Mouse (Mus musculus): ENCODE results near the gene Myrfl.

Gene Myrfl

DNA sequence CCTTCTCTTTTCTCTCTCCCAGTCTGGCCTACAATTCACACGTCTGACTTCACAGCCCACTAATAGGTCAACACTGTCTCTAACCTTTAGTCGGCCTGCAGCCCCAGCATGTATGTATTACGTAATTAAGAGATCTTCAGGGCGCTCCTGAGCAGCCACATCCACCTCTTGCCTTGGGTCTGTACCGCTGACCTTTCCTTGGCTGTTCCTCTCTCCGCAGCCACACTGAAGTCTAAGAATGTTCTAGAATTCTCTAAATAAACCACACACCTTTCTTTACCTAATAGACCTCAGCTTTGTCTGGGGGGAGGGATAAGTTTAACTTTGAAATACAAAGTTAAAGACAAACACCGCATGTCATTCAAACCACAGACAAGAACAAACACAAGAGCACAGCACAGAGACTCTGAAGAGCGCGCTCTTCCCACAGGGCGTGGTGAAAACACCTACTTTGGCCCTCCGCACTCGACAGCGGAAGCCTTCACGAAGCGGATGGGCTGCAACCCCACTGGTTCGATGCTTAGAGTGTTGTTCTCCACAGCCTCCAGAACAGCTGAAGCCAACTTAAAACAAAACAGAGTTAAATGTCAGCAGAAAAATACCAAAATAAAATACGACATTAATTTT, 17.0 kb upstream of the Myrfl start:
- DNase-seq (ENCODE audit: low spot score): peak; percentile 33

DNA sequence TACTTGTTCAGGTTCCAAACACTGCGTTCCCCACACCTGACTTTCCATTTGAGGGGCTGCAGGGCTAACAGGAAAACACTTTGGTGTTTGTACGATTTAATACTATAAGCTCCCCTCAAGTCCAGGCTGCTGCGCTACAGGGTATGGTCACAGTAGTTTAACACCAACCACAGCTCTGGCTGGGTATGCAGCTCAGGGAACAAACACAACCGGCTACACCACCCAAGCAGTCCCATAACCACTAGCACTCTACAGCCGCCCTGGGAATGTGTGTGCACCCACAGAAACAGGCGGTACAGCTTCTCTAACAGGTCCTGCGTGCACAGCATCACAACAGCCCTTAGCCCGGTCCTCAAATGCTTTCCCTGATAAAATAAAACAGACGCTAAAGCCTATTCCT, 16.1 kb upstream of the Myrfl start:
- no peak for DNase-seq (ENCODE audit: low spot score)

DNA sequence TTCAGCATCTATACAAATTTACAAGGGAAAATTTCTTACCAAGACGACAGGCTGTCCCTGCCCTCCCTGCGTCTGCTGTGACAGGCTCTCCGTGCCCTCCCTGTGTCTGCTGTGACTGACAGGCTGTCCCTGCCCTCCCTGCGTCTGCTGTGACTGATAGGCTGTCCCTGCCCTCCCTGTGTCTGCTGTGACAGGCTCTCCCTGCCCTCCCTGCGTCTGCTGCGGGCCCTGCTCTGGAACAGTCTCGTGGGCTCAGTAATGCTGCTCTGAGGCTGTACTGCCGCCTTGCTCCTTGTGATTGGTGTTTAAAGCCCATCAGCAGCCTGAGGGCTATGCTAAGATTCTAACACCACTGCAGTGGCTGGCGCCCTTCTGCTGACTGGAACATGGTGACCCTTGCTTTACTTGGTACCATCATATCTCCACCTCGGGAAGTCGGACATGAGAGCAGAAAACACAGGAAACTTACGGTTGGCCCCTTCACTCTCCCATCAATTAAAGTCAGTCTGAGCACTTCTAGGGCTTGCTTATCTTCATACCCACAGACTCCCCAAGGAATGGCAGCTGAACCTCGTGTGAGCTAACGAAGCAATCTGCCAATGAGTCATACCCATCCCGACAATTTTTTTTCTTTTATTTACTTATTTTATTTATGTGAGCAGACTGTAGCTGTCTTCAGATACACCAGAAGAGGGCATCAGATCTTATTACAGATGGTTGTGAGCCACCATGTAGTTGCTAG, 12.4 kb upstream of the Myrfl start:
- no peak for DNase-seq (ENCODE audit: low spot score)

DNA sequence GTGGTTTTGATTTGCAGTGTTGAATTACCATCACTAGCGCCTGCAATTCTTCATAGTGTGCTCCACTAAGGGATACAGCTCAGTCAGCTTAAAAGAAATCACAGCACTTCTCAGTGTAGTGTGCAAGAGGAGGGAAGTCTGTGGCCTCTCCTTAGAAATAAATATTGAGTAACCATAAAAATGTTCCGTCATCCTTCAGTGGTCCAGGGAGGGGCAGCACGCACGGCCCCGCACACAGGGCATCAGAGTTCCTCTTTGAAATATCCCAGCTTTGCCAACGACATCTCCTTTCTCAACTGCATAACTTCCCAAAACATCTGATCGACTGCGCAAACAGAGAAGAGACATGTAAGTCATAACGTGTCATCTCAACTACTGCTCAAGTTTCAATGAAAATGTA, 10.1 kb upstream of the Myrfl start:
- no peak for DNase-seq (ENCODE audit: low spot score)

DNA sequence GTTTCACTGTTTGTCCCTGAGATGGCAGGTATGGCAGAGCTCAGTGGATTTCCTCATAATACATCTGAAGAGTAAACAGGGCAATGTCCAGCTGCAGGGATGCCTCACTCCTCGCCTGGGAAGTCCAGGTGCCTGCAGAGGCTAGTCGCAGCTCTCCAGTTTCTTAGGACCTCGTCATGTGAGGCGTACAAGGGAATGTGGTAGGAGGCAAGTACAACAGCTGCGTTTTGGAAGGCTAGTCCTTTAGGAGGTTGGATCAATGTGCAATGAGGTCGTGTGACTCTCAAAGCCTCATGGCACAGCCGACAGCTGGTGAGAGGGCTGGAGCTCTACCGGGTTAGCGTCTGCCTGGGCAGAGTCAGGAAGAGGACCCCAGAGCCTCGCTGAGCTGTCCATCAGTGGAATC, 7.8 kb upstream of the Myrfl start:
- DNase-seq (ENCODE audit: low spot score): no peak

DNA sequence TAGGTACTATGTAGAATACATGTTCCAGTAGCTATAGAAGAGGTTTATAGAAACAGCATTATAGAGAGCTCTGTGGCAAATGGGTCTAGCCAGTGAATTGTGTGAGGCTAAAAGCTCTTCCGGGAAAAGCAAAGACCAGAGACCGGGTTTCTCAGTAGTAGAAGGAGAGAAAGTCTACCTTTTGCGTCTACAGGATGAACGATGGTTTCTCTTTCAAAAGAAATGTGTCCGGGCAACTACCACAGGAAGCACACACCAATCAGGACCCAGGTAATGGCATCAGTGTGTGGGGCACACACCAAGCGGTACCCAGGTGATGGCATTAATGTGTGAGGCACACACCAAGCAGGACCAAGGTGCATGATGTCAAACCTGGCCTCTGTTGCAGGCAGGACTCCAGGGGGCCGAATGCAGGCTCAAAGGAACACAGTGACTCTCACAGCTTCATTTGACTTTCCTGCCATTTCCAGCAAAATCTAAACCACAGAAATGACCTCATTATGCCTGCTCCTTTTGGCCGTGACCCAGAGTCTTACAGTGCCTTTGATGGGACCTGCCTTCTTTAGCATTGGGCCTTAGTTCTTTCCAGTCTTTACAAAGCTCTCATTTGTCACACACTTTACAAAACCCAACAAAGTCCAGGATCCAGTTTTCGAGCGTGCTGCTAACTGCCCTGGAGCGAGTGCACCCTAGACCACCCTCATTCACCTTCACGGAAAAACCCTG, 1.4 kb downstream of the Myrfl start:
- no peak for DNase-seq (ENCODE audit: low spot score)

DNA sequence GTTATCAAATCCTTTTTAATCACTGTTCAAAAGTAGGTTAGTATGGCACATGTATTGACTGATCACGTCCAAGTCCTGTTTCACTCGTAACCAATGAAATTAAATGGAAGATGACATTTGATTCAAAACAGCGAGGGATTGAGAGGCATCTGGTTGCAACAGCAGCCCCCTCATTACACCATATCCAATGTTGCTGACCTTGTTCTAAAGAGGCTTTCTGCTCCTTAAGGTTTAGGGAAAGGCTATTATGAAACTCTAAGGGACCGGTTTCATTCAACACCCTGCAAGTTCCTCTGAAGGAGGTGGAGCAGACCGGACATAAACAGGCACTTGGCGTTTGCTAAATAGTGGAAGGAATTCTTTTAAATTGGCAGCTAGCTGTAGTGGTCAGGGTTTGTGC, 2.2 kb downstream of the Myrfl start:
- DNase-seq (ENCODE audit: low spot score): no peak

DNA sequence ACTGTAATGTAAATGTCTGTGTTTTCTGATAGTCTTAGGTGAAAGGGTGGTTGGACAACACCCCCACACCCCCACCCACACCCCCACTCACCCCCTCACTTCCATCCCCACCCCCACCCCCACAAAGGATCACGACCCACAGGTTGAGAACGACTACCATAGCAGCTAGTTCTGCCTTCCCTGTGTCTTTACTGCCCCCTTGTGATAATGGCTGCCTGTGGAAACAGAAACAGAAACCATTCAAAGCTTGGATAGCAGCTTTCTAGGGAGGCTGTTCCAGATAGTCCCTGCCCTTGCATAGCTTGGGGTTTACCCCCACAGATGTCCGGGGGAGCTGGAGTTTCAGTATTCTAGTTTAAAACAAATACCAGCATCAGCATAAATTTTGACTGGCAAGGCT, 3.0 kb downstream of the Myrfl start:
- DNase-seq (ENCODE audit: low spot score): peak; percentile 62

DNA sequence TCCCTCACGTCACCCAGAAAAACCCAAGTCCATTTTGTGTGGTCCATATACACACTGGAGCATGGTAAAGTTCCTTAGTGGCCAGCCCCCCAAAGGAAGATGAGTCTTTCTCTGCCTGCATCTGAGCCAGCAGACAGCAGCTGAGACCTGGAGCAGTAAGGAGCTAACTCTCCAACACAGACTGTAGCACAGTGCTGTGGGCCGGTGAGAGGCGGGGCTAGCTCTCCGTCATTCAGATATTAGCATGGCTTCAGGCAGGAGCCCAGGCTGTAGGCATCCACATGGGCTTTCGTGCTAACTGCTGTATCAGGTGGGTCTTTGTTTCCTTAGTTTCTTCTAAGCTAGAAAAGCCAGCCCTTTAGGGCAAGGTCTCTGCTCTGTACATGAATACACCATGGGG, 6.1 kb downstream of the Myrfl start:
- no peak for DNase-seq (ENCODE audit: low spot score)

DNA sequence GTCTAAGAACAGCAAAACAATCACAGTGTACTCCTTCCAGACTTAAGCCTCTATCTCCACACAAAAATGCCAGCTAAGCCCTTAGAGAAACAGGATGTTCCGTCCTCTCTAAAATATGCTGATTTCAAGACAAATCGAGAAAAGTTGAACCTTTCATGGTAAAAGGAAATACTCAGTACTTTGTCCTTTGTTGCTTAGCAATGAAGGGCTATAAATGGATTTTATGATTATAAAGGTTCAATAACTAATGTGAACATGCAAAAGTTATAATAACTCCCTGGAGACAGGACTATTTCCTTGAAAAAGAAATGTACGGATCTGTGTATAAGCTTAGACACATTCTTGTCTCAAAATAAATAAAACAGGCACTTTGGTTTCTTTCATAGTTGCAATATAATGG, 12.2 kb downstream of the Myrfl start:
- DNase-seq (ENCODE audit: low spot score): no peak

DNA sequence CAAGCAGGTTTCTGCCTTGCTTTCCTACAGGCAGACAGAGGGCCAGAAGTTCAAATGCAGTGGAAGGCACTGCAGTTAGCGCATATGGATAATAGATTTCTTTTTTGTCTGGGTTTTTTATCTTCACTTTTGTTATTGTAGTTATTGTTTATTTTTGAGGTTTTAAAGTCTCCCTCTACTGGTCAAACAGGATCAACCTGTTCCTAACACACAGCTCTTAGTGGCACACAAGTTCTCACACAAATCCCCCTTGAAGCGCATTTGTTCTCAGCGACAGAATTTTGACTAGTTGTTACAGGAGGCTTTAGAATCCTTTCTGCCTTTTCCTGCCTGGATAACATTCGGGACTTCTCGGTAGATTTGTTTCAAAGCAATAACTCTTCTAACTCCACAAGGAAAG, 13.2 kb downstream of the Myrfl start:
- peak; percentile 23 for DNase-seq (ENCODE audit: low spot score)

DNA sequence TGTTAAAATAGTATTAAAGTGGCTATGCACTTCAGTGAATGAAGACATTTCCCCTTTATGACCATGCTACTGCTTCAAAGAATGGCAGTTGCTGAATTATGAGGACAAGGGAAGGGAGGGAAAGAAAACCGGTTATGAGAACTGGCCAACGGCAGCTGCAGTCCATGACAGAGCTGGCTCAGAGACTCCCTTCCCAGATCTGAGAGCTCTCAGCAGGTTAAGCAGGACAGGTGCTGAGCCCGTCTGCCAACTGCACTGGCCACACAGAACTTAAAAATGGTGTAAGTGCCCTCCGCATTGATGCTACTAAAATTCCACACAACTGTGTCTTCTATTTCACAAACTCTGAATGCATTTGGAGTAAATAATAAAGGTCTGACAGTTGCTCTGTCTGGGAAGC, 19.3 kb downstream of the Myrfl start:
- DNase-seq (ENCODE audit: low spot score): no peak

DNA sequence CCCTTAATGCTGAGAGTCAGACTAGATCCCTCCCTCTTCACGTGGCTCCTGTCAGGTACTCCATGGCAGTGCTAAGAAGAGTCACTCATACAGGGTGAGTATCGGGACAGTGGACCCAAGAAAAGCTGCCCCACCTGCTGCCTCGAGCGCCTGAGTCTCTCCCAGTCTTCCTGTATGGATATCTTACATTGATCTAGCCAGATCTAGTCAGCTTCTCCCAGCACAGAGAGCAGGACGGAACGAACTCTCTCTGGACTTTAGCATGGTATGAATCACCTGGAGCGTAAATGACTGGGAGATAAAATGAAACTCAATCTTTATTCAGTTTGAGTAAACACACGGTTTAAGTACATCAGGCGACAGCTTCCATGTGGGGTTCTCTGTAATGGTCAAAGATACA, 22.2 kb downstream of the Myrfl start:
- no peak for DNase-seq (ENCODE audit: low spot score)

DNA sequence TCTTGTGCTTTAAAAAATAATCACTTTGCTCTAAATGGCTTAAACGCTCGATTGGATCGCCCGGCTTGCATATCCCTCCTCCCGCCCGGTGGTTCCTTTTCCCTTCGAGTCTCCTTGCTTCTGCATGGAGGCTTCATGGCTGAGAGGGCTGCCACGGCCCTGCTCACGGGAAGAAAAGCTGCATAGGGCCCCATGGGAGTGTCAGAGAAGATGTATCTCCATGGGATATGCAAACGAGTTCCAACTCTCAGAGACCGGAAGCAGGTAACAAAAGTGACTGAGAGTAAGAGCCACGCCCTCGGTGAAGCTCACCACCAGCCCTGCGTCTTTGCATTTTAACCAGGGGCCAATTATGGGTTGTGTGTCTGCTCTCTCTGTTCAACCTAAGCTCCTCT, 24.7 kb downstream of the Myrfl start:
- DNase-seq (ENCODE audit: low spot score): no peak

DNA sequence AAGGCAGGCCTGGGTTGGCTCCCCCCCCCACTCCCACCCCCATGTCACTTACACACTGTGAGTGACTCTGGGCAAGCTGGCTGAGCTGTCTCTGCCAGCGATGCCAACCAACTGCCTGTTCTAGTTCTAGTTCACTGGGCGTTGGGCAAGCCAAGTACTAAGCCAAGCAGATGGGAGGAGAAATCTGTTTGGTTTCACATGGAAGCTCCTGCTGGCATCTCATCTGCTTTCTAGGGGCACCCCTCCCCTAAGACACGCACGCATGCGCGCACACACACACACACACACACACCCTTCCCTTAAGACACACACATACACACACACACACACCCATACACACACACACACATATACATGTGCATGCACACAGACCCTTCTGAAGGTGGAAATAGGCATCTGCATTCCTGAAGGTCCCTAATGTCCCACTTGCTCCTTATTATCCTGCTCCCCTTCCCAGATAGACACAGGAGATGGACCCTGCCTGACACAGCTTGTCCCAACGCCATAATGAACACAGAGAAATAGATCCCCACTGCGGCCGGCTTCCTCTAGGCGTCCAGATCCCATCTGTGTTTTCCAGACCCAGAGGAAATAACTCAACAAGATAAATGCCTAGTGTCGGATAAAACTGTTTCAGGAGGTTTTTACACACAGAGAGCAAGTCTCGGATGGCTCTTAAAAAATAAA, 25.2 kb downstream of the Myrfl start:
- DNase-seq (ENCODE audit: low spot score): no peak

DNA sequence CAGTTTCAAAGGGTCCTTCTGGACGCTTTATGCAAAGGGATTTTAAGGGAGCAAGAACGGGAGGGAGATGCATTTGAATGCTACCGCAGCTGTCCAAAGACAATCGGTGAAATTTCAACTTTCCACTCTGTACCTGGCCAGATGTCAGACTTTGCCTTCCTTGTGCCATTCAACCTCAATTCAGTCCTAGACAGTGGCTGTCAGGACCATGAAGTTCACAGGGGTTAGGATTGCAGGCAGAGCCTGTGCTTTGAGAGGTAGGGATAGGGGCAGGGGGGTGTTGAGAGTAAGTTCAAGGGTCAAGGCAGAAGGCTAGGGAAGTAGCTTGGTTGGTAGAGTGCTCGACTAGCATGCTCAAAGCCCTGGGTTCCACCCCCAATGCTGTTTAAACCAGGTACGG, 25.9 kb downstream of the Myrfl start:
- DNase-seq (ENCODE audit: low spot score): no peak

DNA sequence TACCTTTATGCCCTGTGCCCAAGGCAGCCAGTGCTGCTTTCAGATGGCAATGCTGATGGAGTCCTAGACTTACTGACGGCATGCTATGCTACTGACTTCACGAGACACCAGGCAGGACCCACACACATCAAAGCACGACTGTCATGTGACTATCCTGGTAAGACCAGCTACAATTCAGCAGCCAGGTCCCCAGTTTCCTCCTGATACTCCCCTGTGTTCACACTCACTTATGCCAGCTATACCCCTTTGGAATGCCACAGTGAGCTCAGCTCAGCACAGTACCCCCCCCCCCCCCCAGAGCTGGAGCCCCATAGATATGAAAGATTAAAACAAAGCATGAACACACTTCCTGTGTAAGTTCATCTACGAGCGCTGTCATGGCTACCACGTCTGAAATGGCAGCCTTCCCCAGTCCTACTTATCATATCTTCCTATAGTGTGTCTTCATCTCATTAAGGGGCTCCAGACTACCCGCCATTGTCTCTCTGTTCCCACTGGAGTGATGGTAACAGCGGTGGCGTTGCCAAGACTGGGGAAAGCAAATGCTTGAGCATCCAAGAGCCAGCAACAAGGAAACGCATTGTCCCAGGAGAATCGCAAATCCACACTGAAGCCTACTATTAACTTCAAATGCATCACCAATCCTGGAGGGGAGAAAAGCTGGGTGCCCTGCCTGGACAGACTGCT, 43.4 kb downstream of the Myrfl start:
- no peak for DNase-seq (ENCODE audit: low spot score)

DNA sequence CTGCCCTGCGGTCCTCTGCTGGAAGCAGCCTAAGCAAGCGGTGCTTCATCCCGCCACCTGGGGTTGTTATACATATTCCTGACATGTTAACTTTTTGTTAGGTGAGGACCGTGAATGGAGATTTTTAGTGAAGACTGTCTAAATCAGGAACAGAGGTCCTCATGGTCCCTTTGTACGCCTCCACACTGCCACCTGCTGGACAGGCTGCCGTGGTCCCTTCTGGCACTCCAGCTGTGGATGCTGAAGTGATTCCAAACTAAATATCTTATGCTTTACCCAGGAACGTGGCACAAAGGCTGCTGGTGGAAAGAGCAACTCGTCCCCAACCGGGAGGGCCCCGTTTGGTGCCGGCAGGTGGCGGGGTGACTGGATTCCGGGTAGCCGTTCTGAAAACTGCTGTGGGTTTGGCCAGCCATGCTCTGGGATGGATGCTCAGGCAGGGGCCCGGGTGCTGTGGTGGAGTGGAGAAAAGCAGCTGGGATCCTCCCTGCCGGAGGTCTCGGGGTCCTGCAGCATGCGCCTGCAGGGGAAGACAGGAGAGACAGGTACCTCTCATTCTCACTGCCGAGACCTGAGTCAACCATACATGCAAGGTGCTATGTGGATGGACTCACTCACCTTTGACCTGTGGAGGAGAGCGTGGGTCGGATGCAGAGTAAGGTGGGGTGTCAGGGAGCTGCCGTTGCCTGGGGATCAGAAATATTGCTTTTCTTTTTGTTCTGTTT, 47.8 kb downstream of the Myrfl start:
- DNase-seq (ENCODE audit: low spot score): peak; percentile 64

DNA sequence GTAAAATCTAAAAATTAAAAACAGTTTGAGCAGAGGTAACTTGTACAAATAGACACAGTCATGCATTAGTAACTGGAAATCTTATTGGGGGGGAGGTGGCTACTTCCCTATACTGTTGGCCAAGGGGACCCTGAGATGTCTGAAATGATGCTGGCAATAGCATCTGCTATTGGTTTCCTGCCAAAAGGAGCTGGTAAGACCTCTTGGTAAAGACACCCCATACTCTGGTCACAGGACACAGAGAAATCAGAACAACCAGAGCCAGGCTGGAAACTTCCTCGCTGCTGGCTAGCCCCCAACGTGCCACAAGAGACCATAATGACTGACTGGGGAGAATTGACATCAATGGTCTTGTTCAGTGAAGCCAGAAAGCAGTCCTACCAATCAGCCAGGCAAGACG, 55.2 kb downstream of the Myrfl start:
- no peak for DNase-seq (ENCODE audit: low spot score)

DNA sequence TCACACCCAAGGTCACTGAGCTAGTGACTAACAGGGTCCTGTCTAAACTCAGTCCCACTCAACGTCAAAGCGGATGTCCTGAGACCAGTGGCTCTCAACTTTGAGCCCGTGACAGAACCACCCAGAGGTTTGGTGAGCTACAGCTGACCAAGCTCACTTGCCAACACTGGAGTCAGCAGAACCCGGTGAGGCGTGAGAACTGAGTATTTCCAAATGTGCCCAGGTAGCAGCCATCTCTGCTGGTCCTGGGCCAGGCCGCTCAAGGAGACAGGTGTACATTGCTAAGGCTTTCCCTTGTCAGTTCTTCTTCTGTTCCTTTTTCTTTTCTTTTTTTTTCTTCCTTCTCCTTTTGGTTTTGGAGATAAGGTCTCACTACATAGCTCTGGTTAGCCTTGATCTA, 66.0 kb downstream of the Myrfl start:
- no peak for DNase-seq (ENCODE audit: low spot score)

DNA sequence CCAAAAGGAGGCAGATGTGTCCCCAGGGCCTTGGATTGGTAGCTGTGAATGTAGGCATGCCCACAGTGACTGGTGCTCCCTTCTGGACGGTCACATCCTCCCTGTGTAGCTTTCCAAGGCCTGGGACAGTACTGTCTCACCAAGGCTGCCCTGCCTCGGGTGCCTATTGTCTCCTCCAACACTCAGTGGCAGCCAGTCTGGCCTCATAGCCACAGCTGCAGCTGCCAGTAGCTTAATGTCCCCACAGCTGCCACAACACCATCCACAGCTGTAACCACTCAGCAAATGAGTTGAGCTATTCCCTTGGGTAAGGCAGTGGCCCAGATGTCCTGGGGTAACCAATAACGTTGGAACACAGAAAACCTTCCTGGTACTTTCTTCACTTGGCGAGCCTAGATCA, 68.6 kb downstream of the Myrfl start:
- no peak for DNase-seq (ENCODE audit: low spot score)

DNA sequence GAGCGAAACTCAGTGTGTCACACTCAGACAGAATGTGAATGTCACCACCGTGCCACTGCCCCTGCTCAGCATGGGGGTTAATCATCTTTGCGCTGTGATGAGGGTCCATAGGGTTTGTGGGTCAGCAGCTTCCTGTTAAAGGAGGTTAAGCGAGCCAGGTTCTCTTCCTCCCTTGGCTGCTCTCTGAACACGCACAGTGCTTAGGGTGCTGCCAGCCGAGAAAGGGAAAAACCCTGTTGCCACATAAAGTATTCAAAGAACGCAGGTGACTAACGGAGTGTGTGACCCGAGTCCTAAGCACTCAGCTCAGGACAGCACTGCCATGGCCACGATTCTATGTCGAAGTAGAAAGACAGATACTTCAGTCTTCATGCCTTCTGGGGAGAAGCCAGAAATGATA, 69.4 kb downstream of the Myrfl start:
- no peak for DNase-seq (ENCODE audit: low spot score)
